Mouse (Mus musculus): ENCODE results near the gene Gm10721.
"Not testable (repeated sequence)": the region's sequence is repeated elsewhere in the genome, so short reads cannot be mapped to it uniquely, and the experiment has no call there.

The Gm10721 gene

DNA sequence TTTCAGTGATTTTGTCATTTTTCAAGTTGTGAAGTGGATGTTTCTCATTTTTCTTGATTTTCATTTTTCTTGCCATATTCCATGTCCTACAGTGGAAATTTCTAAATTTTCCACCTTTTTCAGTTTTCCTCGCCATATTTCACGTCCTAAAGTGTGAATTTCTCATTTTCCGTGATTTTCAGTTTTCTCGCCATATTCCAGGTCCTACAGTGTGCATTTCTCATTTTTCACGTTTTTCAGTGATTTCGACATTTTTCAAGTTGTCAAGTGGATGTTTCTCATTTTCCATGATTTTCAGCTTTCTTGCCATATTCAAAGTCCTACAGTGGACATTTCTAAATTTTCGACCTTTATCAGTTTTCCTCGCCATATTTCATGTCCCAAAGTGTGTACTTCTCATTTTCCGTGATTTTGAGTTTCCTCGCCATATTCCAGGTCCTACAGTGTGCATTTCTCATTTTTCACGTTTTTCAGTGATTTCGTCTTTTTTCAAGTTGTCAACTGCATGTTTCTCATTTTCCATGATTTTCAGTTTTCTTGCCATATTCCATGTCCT lies 12.1 kb downstream of the Gm10721 start, which contains the start of gene Gm10717:
Gene Gm10717, plus strand, starts transcription at position 506 of the 556 bp plus-strand sequence.
- ATAC-seq (ENCODE audit: insufficient number of reproducible peaks, low FRiP score, low TSS enrichment) = not testable (repeated sequence)

DNA sequence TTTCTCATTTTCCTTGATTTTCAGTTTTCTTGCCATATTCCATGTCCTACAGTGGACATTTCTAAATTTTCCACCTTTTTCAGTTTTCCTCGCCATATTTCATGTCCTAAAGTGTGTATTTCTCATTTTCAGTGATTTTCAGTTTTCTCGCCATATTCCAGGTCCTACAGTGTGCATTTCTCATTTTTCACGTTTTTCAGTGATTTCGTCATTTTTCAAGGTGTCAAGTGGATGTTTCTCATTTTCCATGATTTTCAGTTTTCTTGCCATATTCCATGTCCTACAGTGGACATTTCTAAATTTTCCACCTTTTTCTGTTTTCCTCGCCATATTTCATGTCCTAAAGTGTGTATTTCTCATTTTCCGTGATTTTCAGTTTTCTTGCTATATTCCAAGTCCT lies 12.7 kb downstream of the Gm10721 start:
- ATAC-seq (ENCODE audit: insufficient number of reproducible peaks, low FRiP score, low TSS enrichment) = not testable (repeated sequence)

DNA sequence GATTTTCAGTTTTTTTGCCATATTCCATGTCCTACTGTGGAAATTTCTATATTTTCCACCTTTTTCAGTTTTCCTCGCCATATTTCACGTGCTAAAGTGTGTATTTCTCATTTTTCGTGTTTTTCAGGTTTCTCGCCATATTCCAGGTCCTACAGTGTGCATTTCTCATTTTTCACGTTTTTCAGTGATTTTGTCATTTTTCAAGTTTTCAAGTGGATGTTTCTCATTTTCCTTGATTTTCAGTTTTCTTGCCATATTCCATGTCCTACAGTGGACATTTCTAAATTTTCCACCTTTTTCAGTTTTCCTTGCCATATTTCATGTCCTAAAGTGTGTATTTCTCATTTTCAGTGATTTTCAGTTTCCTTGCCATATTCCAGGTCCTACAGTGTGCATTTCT lies 13.2 kb downstream of the Gm10721 start:
- not testable (repeated sequence) for ATAC-seq (ENCODE audit: insufficient number of reproducible peaks, low FRiP score, low TSS enrichment)

DNA sequence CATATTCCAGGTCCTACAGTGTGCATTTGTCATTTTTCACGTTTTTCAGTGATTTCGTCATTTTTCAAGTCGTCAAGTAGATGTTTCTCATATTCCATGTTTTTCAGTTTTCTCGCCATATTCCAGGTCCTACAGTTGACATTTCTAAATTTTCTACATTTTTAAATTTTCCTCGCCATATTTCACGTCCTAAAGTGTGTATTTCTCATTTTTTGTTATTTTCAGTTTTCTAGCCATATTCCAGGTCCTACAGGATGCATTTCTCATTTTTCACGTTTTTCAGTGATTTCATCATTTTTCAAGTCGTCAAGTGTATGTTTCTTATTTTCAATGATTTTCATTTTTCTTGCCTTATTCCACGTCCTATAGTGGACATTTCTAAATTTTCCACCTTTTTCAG lies 13.8 kb downstream of the Gm10721 start:
- not testable (repeated sequence) for ATAC-seq (ENCODE audit: insufficient number of reproducible peaks, low FRiP score, low TSS enrichment)

DNA sequence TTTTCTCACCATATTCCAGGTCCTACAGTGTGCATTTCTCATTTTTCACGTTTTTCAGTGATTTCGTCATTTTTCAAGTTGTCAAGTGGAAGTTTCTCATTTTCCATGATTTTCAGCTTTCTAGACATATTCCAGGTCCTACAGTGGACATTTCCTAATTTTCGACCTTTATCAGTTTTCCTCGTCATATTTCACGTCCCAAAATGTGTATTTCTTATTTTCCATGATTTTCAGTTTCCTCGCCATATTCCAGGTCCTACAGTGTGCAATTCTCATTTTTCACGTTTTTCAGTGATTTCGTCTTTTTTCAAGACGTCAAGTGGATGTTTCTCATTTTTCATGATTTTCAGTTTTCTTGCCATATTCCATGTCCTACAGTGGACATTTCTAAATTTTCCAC lies 14.3 kb downstream of the Gm10721 start:
- ATAC-seq (ENCODE audit: insufficient number of reproducible peaks, low FRiP score, low TSS enrichment) = not testable (repeated sequence)

DNA sequence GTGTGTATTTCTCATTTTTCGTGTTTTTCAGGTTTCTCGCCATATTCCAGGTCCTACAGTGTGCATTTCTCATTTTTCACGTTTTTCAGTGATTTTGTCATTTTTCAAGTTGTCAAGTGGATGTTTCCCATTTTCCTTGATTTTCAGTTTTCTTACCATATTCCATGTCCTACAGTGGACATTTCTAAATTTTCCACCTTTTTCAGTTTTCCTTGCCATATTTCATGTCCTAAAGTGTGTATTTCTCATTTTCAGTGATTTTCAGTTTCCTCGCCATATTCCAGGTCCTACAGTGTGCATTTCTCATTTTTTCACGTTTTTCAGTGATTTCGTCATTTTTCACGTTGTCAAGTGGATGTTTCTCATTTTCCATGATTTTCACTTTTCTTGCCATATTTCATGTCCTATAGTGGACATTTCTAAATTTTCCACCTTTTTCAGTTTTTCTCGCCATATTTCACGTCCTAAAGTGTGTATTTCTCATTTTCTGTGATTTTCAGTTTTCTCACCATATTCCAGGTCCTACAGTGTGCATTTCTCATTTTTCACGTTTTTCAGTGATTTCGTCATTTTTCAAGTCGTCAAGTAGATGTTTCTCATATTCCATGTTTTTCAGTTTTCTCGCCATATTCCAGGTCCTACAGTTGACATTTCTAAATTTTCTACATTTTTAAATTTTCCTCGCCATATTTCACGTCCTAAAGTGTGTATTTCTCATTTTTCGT lies 16.5 kb downstream of the Gm10721 start:
- ATAC-seq (ENCODE audit: insufficient number of reproducible peaks, low FRiP score, low TSS enrichment) = not testable (repeated sequence)

DNA sequence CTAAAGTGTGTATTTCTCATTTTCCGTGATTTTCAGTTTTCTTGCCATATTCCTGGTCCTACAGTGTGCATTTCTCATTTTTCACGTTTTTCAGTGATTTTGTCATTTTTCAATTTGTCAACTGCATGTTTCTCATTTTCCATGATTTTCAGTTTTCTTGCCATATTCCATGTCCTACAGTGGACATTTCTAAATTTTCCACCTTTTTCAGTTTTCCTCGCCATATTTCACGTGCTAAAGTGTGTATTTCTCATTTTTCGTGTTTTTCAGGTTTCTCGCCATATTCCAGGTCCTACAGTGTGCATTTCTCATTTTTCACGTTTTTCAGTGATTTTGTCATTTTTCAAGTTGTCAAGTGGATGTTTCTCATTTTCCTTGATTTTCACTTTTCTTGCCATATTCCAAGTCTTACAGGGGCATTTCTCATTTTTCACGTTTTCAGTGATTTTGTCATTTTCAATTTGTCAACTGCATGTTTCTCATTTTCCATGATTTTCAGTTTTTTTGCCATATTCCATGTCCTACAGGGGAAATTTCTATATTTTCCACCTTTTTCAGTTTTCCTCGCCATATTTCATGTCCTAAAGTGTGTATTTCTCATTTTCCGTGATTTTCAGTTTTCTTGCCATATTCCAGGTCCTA lies 17.9 kb downstream of the Gm10721 start:
- not testable (repeated sequence) for ATAC-seq (ENCODE audit: insufficient number of reproducible peaks, low FRiP score, low TSS enrichment)

DNA sequence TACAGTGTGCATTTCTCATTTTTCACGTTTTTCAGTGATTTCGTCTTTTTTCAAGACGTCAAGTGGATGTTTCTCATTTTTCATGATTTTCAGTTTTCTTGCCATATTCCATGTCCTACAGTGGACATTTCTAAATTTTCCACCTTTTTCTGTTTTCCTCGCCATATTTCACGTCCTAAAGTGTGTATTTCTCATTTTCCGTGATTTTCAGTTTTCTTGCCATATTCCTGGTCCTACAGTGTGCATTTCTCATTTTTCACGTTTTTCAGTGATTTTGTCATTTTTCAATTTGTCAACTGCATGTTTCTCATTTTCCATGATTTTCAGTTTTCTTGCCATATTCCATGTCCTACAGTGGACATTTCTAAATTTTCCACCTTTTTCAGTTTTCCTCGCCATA lies 21.4 kb downstream of the Gm10721 start, which contains the start of gene Gm17535:
Gene Gm17535, plus strand, starts transcription at position 301 of the 400 bp plus-strand sequence.
- ATAC-seq (ENCODE audit: insufficient number of reproducible peaks, low FRiP score, low TSS enrichment) = not testable (repeated sequence)

DNA sequence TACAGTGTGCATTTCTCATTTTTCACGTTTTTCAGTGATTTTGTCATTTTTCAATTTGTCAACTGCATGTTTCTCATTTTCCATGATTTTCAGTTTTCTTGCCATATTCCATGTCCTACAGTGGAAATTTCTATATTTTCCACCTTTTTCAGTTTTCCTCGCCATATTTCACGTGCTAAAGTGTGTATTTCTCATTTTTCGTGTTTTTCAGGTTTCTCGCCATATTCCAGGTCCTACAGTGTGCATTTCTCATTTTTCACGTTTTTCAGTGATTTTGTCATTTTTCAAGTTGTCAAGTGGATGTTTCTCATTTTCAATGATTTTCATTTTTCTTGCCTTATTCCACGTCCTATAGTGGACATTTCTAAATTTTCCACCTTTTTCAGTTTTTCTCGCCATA lies 23.6 kb downstream of the Gm10721 start, which contains the start of gene Gm10715:
Gene Gm10715, plus strand, starts transcription at position 301 of the 400 bp plus-strand sequence.
- not testable (repeated sequence) for ATAC-seq (ENCODE audit: insufficient number of reproducible peaks, low FRiP score, low TSS enrichment)

DNA sequence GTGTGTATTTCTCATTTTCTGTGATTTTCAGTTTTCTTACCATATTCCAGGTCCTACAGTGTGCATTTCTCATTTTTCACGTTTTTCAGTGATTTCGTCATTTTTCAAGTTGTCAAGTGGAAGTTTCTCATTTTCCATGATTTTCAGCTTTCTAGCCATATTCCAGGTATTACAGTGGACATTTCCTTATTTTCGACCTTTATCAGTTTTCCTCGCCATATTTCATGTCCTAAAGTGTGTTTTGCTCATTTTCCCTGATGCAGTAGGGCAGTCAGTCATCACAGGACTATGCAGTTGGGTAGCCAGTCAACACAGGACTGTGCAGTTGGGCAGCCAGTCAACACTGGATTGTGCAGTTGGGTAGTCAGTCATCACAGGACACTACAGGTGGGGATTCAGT lies 25.2 kb downstream of the Gm10721 start:
- ATAC-seq (ENCODE audit: insufficient number of reproducible peaks, low FRiP score, low TSS enrichment) = not testable (repeated sequence)
